Mouse (Mus musculus): ENCODE measurements at regions not wholly inside any gene's neighbourhood (a gene's known extent, or its start where the extent isn't known, plus 50 kb on each side); places are given as distances from the start of the nearest gene placed in this dataset.

- Histone ChIP-seq H3K9me3 (replicated peaks) (peaks cover 13% of the 10 kb centered on the region; the same call in 1 of the 2 replicates), H3K27me3 (replicated peaks) (no peaks in the 10 kb centered on the region), H3K4me2 (no peak overlapping the region), H3K4me1 (no peaks in the 10 kb centered on the region), H3K27ac (no peak overlapping the region), H3K4me3 (no peak overlapping the region), H3K9ac (no peak overlapping the region), H3K36me3 (no peaks in the 10 kb centered on the region)
- ATAC-seq, result no peak
- 75% methylated on average over 15 of the region's 15 CpGs for WGBS (ENCODE audit: insufficient replicate concordance)
Observed at GRCm38 (mm10) chr2:161390954-161391690, 282.2 kb upstream of the Chd6 start.

GRCm38 (mm10) chr2:161389318-161389835 lies 280.5 kb upstream of the Chd6 start:
- no peaks in the 10 kb centered on the region for H3K36me3 ChIP-seq
- H3K9ac ChIP-seq, result no peak overlapping the region
- ATAC-seq, result no peak
- no peak overlapping the region for H3K4me3 ChIP-seq
- no peak overlapping the region for H3K27ac ChIP-seq
- 0 out of 2 replicates have a peak, but pooled peaks cover 6% of the 10 kb centered on the region for H3K9me3 ChIP-seq (replicated peaks)
- H3K27me3 ChIP-seq (replicated peaks), result no peaks in the 10 kb centered on the region
- whole genome bisulfite sequencing (ENCODE audit: insufficient replicate concordance), result 67% methylated on average over 5 of the region's 5 CpGs
- no peaks in the 10 kb centered on the region for H3K4me1 ChIP-seq
- no peak overlapping the region for H3K4me2 ChIP-seq

GRCm38 (mm10) chr2:161387054-161387453 lies 278.2 kb upstream of the Chd6 start:
- no peaks in the 10 kb centered on the region for H3K36me3 ChIP-seq
- H3K4me3 ChIP-seq, result no peak overlapping the region
- H3K9ac ChIP-seq, result no peak overlapping the region
- H3K9me3 ChIP-seq (replicated peaks), result no peaks in the 10 kb centered on the region
- no peak overlapping the region for H3K4me2 ChIP-seq
- ATAC-seq, result no peak
- 77% methylated on average over 6 of the region's 6 CpGs for WGBS (ENCODE audit: insufficient replicate concordance)
- H3K27ac ChIP-seq, result no peak overlapping the region
- no peaks in the 10 kb centered on the region for H3K27me3 ChIP-seq (replicated peaks)
- H3K4me1 ChIP-seq, result no peaks in the 10 kb centered on the region

DNA sequence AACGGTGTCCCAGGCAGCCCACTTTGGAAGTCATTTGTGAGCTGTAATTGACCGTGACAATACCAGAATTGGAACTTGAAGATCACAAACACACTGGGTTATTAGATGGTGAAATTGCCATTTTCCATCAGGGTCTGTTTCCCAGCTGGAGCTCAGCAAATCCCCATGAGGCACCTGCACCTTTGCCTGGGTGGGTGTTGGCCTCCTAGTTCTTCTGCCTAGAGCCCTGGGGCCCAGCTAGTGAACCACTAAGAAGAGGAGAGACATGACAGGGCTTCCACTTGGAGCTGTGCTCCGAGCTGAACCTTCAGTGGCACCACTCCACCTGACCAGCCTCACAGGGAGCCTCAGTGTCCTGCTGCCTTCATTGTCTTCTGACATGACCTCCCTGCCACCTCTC lies 273.5 kb upstream of the Chd6 start:
- Histone ChIP-seq H3K27ac (no peak overlapping the region), H3K27me3 (replicated peaks) (no peaks in the 10 kb centered on the region), H3K9ac (no peak overlapping the region), H3K4me1 (no peaks in the 10 kb centered on the region), H3K9me3 (replicated peaks) (no peaks in the 10 kb centered on the region), H3K4me2 (no peak overlapping the region), H3K4me3 (no peak overlapping the region), H3K36me3 (no peaks in the 10 kb centered on the region)
- 54% methylated on average over 3 of the region's 3 CpGs for WGBS (ENCODE audit: insufficient replicate concordance)
- ATAC-seq, result no peak

DNA sequence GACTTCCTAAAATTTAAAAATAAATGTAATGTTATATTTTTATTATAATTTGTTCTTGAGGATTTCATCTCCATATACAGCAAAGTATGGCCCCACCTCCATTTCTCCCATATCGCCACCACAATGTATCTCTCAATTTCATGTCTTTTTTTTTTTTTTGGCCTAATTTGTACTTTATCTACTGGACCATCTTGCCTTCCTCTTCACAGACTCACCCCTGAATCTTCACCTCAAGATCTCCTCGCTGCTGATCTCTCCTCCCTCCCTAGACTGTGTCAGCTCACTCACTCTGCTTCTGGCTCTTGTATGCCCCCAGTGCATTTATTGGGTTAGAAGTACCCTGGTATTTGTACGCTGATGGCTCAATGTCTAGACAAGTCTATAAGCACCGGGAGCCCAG lies 269.4 kb upstream of the Chd6 start:
- Histone ChIP-seq H3K9ac (no peak overlapping the region), H3K4me3 (no peak overlapping the region), H3K36me3 (no peaks in the 10 kb centered on the region), H3K27ac (no peak overlapping the region), H3K9me3 (replicated peaks) (no peaks in the 10 kb centered on the region), H3K4me1 (no peaks in the 10 kb centered on the region), H3K4me2 (no peak overlapping the region), H3K27me3 (replicated peaks) (no peaks in the 10 kb centered on the region)
- 59% methylated on average over 4 of the region's 4 CpGs for WGBS (ENCODE audit: insufficient replicate concordance)
- peak; percentile 71; the same call in 1 of the 2 replicates for ATAC-seq

DNA sequence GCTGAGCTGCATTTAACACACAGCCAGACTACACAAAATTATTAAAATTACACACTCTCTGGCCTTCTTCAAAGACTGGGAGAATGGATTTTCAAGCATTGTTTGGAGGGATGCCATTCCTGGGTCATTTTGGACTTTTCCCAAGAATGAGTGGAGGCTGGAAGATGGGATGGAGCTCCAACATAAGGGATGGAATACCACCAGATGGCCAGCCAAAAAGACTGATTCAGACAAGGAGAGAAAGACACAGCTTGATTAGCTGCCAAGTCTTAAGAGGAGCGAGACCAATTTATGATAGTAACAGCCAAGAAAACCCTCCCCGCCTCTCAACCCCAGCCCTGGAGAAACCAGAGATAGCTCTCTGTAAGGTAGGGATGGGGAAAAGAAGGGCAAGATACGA lies 253.4 kb upstream of the Chd6 start:
- no peaks in the 10 kb centered on the region for H3K9me3 ChIP-seq (replicated peaks)
- no peak for ATAC-seq
- no peak overlapping the region for H3K9ac ChIP-seq
- WGBS (ENCODE audit: insufficient replicate concordance), result 60% methylated on average over 3 of the region's 3 CpGs
- H3K4me3 ChIP-seq, result no peak overlapping the region
- no peaks in the 10 kb centered on the region for H3K4me1 ChIP-seq
- no peak overlapping the region for H3K27ac ChIP-seq
- H3K27me3 ChIP-seq (replicated peaks), result no peaks in the 10 kb centered on the region
- no peak overlapping the region for H3K4me2 ChIP-seq
- H3K36me3 ChIP-seq, result no peaks in the 10 kb centered on the region

DNA sequence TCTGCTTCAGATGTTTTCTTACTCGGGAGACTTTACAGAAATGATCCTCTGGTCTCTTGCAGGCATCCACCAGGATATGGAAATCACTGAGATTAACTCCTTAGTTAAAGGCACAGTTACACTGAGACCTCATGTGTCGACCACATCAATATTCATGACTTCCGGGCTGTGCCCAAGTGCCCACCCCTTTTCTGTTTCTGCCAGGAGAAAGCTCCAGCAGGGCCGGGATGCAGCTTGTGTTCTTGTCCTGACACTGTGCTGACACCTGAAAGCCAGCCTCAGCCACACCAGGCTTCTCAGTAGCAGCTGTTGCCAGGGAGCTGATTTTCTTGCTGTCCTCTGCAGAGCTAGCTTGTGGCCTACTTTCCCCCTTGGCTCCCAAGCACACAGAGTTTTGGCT lies 240.2 kb upstream of the Chd6 start:
- Histone ChIP-seq H3K36me3 (no peaks in the 10 kb centered on the region), H3K4me2 (no peak overlapping the region), H3K9me3 (replicated peaks) (no peaks in the 10 kb centered on the region), H3K27me3 (replicated peaks) (no peaks in the 10 kb centered on the region), H3K9ac (no peak overlapping the region), H3K4me3 (no peak overlapping the region), H3K27ac (no peak overlapping the region), H3K4me1 (no peaks in the 10 kb centered on the region)
- ATAC-seq, result no peak
- 45% methylated on average over 4 of the region's 4 CpGs for WGBS (ENCODE audit: insufficient replicate concordance)

DNA sequence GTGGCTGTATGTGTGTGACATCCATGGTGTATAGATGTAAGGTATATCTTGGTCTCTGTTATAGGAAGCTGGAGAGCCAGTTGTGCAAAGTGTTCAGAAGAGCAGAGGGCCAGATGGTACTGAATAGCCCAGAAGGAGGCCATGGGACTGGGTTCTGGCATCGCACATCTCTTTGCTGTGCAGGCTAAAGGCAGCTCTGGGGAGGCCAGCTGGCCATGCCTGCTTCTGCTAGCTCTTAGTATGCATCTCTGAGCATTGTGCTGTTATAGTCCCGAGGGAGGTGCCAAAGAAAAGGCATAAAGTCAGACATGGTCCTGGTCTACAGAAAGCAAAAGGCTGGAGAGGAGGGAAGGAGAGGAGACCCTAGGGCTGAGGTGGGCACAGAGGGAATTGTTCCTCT lies 235.1 kb upstream of the Chd6 start:
- WGBS (ENCODE audit: insufficient replicate concordance), result 58% methylated on average over 2 of the region's 2 CpGs

DNA sequence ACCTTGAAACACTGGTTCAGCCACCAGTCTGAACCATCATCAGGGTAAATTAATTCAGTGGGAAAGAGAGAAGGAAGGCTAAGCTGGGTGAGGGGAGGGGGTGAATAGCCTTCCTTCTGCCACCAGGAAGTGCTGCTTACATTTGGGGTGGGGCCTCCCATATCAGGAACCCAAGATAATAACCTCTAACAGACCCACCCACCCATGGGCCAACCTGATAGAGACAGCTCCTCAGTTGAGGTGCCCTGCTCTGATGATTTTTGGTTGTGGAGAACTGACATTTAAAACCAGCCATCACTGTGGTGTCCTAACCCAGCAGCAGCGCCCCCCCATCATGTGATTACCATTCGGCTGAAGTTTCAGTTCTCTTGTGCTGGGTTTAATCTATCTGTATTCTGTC lies 233.8 kb upstream of the Chd6 start:
- H3K9me3 ChIP-seq (replicated peaks), result no peaks in the 10 kb centered on the region
- H3K9ac ChIP-seq, result no peak overlapping the region
- peak overlapping the region; percentile 59 for H3K4me2 ChIP-seq
- no peaks in the 10 kb centered on the region for H3K36me3 ChIP-seq
- peak overlapping the region; percentile 34; the same call in 1 of the 2 replicates for H3K4me3 ChIP-seq
- peaks cover 27% of the 10 kb centered on the region for H3K4me1 ChIP-seq
- 0 out of 2 replicates have a peak, but pooled peaks cover 4% of the 10 kb centered on the region for H3K27me3 ChIP-seq (replicated peaks)
- WGBS (ENCODE audit: insufficient replicate concordance), result 63% methylated on average over 2 of the region's 2 CpGs
- ATAC-seq, result peak; percentile 86
- peak overlapping the region; percentile 67 for H3K27ac ChIP-seq

More for the DNA sequence above, 235.1 kb upstream of the Chd6 start:
- no peaks in the 10 kb centered on the region for H3K36me3 ChIP-seq
- H3K27ac ChIP-seq, result no peak overlapping the region
- 0 out of 2 replicates have a peak, but pooled peaks cover 4% of the 10 kb centered on the region for H3K27me3 ChIP-seq (replicated peaks)
- no peaks in the 10 kb centered on the region for H3K9me3 ChIP-seq (replicated peaks)
- H3K4me1 ChIP-seq, result peaks cover 27% of the 10 kb centered on the region
- no peak overlapping the region for H3K9ac ChIP-seq
- no peak overlapping the region for H3K4me3 ChIP-seq
- ATAC-seq, result no peak
- H3K4me2 ChIP-seq, result no peak overlapping the region

DNA sequence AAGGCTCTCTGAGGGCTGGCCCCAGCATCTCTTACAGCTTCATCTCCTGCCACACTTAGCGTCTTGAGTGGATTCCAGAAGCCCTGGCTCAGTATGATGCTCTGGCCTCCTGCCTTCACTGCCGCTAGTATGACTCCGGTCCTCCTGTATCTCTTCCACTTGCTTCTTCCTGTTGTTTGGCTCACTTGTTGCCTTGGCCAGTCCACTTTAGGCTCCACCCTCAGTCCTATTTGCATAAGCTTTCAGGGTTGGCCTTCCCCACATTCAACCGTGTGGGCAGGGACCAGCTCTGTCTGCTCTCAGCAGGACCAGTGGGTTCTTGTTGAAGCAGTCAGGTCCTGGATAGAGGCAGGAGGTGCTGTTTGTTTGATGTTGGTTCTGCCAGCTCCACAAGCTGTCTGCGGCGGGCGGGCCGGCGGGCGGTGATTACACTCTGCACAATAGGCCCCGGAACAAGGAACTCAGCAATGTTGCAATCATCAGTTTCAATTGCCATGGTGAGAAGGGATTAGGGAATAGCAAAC lies 232.6 kb upstream of the Chd6 start:
- peak; percentile 88 for ATAC-seq
- peak overlapping the region; percentile 22; the same call in 1 of the 2 replicates for H3K9ac ChIP-seq

GRCm38 (mm10) chr2:161340291-161340690 lies 231.4 kb upstream of the Chd6 start:
- H3K4me3 ChIP-seq, result no peak overlapping the region
- no peak overlapping the region for H3K27ac ChIP-seq
- no peak overlapping the region for H3K4me2 ChIP-seq
- H3K36me3 ChIP-seq, result no peaks in the 10 kb centered on the region
- H3K9ac ChIP-seq, result no peak overlapping the region
- 69% methylated on average over 9 of the region's 9 CpGs for WGBS (ENCODE audit: insufficient replicate concordance)
- peaks cover 27% of the 10 kb centered on the region for H3K4me1 ChIP-seq
- ATAC-seq, result no peak
- H3K27me3 ChIP-seq (replicated peaks), result 0 out of 2 replicates have a peak, but pooled peaks cover 4% of the 10 kb centered on the region
- no peaks in the 10 kb centered on the region for H3K9me3 ChIP-seq (replicated peaks)

More for the DNA sequence above, 232.6 kb upstream of the Chd6 start:
- WGBS (ENCODE audit: insufficient replicate concordance), result 5% methylated on average over 11 of the region's 11 CpGs
- Histone ChIP-seq H3K4me3 (peak overlapping the region; percentile 34), H3K27me3 (replicated peaks) (0 out of 2 replicates have a peak, but pooled peaks cover 4% of the 10 kb centered on the region), H3K9me3 (replicated peaks) (no peaks in the 10 kb centered on the region), H3K36me3 (no peaks in the 10 kb centered on the region), H3K4me1 (peaks cover 27% of the 10 kb centered on the region), H3K27ac (peak overlapping the region; percentile 67), H3K4me2 (peak overlapping the region; percentile 59)

DNA sequence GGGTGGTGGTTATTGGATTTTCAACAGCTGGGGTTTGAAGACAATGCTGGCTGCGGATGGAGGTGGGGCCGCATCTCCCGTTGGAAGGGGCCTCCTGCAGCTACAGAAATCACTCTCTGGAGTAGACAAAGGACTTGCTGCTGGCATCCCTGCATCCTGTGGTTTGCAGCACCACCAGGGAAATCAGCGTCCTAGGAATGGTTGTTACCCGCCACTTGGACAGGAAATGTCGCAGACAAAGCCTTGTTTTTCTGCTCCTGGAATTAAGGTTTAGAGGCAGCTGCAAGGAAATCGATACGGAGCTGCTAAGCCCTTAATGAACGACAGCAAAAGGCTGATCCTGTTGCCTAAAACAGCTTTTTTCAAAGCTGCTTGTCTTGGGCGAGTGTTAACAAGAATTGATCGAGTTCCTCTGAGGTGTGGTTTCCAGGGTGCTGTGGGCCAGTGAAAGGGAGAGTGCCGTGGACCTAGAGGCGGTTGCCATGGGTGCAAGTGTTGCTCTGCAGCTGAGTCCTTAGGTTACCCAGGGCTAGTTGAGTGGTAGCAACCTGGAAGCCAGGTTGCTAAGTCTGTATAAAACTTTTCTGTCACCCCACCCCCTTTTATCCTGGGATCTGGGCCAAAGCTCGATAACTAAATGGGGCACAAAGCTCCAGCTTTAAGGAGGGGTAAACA lies 230.6 kb upstream of the Chd6 start:
- H3K9ac ChIP-seq, result no peak overlapping the region
- H3K4me2 ChIP-seq, result no peak overlapping the region
- no peaks in the 10 kb centered on the region for H3K36me3 ChIP-seq
- H3K4me3 ChIP-seq, result no peak overlapping the region
- no peaks in the 10 kb centered on the region for H3K9me3 ChIP-seq (replicated peaks)
- 23% methylated on average over 14 of the region's 14 CpGs for WGBS (ENCODE audit: insufficient replicate concordance)
- H3K27ac ChIP-seq, result no peak overlapping the region
- no peak for ATAC-seq
- H3K4me1 ChIP-seq, result peaks cover 27% of the 10 kb centered on the region
- H3K27me3 ChIP-seq (replicated peaks), result 0 out of 2 replicates have a peak, but pooled peaks cover 4% of the 10 kb centered on the region

All from liver, embryonic 12.5 days (tissue).